Mouse (Mus musculus) mouse embryonic stem cell (cell line): ENCODE results near the gene Dck.

ENCODE experiments used
- in situ Hi-C, 2 experiments: fragments of 300-500 bp; cut with MboI; formaldehyde crosslinking; loops; 1 replicate in 1 of 2; 3 replicates in 1 of 2; pipeline ENCODE4 v1.14.3; 2019 to 2020; ENCODE audit warnings: low sequenced_read_pairs in 2 of 2, low pct_unique_long_range_greater_than_20kb in 1 of 2, mixed read lengths in 1 of 2; ENCODE audit not compliant: unreplicated experiment in 1 of 2

Gene Dck

DNA sequence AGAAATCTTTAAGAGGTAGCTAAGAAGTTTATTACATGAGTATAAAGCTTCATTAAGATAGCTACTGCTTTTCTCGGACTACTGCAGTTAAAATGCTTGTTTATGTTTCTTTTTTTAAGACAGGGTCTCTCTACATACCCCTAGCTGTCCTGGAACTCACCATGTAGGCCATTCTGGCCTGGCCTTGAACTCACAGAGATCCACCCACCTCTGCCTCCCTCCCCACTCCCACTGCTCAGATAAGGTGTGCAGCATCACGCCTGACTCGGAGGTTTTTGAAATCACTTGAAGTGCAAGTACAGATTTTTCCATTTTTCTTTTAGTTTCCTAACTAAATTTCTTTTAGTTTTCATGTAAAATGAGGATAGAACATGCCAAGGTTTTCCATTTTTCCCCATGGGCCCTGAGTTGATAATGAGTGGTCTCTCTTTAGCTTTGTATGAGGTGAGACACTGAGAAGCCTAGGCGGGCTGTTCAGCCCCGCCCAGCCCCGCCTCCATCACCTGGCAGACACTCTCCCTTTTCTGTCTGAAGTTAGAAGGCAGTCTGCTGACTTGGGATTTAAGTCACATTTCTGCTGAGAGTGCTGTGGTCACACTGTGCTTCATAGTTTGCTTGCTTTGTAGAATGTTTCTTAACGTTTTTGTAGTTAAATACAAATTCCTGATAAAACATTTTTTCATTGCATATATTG lies 17.4 kb downstream of the Dck start:
- in situ Hi-C loops = loop anchor here in 1 of 2 experiments (25.0 kb wide), 2 partner anchors 430 to 605 kb away; no protein-coding TSS in a partner anchor

DNA sequence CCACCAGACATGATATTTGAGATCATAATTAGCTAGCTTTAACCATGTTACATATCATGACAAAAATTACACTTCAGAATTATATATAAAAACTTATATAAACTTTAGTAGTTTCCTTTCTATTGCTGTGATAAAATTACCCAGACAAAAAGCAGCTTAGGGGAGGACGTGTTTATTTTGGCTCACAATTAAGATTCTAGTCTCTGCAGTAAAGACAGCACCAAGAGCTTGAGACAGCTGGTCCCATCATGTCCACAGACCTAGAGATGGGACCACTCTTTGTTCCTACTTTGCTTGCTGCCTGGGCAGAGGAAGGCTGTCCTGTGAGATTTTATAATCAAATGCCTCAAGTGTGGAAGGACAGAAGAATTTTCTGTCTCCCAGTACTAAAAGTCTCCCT lies 20.3 kb downstream of the Dck start:
- in situ Hi-C loops = loop anchor here in 1 of 2 experiments (25.0 kb wide), 2 partner anchors 427 to 602 kb away; no protein-coding TSS in a partner anchor

DNA sequence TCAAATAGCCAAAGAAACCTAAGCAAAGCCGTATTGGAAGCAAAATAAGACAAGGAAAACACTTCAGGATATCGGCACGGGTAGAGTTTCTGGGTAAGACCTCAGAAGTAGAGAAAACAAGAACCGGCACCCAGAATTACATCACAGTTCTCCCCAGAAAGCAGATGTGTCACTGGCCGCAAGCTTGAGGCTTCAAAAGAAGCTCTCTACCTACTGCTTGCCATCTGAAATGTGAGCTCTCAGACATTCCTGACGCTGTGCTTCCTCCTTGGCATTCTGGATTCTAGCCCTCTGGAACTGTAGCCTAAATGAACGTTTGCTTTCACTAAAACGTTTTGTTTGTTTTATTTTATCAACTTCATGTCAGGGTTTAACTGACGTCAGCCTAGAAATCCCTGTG lies 25.9 kb downstream of the Dck start:
- in situ Hi-C loops = loop anchor here in 1 of 2 experiments (10.0 to 25.0 kb wide), 3 partner anchors 114 to 597 kb away; no protein-coding TSS in a partner anchor

DNA sequence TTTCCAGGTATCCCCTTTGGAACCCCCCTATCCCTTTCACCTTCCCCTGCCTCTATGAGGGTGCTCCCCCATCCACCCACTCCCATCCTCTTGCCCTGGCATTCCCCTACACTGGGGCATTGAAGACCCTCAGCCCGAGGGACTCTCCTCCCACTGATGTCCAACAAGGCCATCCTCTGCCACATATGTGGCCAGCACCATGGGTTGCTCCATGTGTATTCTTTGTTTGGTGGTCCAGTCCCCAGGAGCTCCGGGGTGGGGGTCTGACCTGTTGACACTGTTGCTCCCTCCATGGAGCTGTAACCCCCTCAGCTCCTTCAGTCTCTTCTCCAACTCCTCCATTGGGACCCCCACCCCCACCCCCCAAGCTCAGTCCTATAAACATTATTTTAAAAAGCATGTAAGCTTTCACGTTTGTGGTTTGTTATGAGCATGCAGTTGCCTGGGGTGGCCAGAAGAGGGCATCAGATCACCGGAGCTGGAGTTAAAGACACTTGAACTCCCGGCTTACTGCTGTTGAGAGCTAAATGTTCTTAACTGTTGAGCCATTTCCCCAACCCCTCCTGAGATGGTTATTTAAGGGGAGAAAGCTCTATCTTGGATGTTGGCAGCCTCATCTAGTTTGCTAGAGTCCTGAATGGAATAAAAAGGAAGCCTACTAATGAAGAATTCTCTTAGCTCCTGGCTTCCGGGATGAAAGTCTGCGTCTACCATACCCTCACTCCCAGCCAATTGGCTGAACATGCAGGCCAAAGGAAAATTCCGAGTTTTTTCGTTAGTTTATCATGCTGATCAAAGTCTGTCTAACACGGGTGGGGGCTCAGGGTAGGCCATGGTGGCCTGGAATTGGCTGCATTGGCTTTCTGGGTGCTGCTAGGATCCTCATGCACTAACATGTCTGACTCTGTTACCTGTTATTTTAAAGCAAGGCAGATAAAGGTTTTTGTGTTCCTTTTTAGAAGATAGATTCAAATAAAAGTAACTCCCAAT lies 26.8 kb downstream of the Dck start:
- in situ Hi-C loops = loop anchor here in 1 of 2 experiments (10.0 to 25.0 kb wide), 3 partner anchors 113 to 596 kb away; no protein-coding TSS in a partner anchor

DNA sequence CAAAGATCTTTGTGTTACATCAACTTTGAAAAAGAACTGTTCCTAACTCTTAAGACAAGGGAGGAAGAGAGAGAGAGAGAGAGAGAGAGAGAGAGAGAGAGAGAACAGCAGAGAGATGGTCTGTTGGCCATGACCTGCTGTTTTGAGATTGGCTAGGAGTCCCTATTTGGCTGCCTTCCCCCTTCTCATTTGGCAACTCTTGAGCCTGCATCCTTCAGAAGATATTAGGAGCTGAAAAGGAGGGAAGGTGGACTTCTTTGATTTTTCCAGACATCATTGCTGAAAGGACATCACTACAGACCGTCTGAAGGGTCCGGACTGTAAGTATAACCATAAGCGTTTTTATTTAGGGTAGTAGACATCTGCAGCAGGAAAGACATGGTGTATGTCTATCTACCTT lies 28.9 kb downstream of the Dck start:
- in situ Hi-C loops = loop anchor here in 1 of 2 experiments (10.0 to 25.0 kb wide), 3 partner anchors 111 to 594 kb away; no protein-coding TSS in a partner anchor

DNA sequence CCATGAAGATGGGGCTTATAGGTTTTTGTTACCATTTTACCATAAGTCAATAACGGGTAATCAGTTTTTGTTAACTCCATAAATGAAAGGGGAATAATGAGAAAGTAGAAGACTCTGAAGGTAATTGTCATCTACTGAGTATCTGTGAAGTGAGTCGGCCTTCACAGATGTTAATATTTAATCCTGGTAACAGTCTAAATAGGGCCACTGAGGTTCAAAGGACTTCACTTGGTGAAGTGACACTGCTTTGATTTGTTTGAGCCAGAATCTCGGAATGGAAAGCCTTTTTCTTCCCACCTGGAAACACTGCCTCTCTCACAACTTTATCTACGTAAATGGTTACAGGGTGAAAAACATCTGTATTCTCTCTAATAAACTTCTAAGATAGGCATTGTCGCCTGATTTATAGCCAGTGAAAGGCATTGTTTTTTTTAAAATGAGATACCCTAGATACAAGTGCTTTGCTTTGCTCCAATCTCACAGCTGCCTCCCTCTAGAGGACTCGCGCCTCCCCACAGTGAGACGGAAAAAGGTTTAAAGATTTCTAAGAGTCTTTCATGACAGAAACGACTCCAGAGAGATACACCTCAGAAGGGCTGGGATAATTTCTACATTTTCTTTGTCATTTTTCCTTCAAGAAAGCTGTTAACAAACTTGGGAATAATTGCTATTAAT lies 31.3 kb downstream of the Dck start:
- in situ Hi-C loops = loop anchor here in 1 of 2 experiments (10.0 to 25.0 kb wide), 3 partner anchors 109 to 591 kb away; no protein-coding TSS in a partner anchor

DNA sequence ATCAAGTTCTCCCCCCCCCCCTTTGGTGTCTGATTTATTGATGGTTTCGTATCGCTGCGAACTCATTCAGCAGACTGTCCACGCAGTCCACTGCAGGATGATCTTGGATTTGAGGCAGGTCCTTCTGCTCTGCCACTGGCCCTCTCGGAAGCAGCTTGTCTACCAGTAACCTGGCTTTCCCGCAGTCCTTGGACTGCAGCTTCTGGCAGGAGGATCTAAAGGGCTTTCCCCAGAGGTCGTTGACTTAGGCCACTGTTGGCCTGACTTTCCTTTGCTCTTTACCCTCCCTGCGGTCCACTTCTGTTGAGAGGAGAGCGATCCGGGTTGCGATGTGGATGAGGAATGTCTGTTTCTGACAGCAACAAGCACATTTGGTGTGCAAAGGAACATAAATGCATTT lies 31.8 kb downstream of the Dck start:
- in situ Hi-C loops = loop anchor here in 1 of 2 experiments (10.0 to 25.0 kb wide), 3 partner anchors 108 to 591 kb away; no protein-coding TSS in a partner anchor

DNA sequence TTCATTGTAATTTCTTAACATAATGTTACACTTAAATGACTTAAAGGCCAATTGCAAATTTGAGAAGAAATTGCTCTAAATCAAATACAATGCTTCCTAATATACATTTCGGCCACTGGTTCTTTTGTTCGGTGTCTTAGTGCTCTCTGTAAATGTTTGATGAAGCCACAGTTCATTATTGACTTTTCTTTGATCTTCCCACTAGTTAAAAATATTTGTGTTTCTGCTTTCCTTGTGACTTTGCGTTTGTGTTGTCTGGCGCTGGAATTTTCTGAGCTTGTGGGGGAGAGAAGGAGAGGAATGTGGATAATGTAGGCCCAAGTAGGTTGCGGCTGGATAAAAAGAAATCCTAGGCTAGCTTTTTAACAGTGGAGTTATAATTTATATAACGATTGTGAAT lies 32.3 kb downstream of the Dck start:
- in situ Hi-C loops = loop anchor here in 1 of 2 experiments (10.0 to 25.0 kb wide), 3 partner anchors 108 to 590 kb away; no protein-coding TSS in a partner anchor

DNA sequence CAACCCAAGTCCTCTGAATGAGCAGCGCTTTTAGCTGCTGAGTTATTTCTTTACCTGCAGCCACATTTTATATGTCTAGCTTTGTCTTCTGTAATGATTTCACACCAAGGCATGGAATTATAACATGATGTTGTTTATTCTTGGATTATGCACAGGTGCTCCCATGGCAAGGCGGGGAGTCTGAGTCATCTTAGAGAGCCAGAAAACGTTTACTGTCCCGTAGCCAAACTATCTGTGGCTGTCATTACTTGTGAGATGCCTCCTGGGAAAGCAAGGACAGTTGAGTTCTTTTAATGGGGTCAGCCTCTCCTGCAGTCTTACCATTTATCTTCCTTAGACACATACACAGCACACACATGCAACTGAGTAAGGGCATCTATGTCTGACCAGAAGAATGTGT lies 40.8 kb downstream of the Dck start:
- in situ Hi-C loops = no loop called here

DNA sequence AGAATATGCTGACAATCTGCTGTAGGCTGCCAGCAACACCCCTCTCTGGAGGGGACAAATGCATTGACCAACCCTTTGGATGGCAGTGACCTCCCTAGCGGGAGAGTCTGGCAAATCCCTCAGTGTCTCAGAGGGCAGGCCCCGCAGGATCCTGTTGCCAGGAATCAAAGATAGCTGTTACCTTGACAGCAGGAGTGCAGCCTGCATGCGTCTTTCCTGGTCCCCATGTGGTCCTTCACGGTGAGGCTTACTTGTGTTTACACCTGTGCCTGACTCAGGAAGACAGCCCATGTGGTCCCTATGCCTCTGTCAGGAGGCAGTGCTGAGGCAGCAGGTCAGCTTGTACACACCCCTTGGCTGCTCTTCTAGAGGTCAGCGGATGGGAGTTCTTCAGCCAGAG lies 41.5 kb downstream of the Dck start:
- in situ Hi-C loops = no loop called here

DNA sequence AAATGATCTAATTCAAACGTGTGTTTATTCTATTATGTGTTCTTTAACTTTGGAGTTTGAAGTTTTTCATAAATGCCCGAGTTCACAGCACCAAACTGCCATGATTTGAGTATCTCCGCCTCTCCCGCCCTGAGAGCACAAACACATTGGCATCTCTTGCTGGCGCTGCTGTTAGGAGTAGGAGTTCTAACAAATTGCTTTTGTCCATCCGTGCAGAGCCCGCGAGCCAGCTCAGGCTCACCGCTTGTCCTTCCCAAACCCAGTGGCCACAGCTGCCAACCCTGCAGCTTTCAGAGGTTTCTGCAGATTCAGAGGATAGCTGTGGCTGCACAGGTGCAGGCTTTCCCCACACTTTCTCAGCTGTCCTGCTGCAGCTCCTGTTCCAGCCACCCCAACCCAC lies 42.5 kb downstream of the Dck start:
- in situ Hi-C loops = no loop called here

DNA sequence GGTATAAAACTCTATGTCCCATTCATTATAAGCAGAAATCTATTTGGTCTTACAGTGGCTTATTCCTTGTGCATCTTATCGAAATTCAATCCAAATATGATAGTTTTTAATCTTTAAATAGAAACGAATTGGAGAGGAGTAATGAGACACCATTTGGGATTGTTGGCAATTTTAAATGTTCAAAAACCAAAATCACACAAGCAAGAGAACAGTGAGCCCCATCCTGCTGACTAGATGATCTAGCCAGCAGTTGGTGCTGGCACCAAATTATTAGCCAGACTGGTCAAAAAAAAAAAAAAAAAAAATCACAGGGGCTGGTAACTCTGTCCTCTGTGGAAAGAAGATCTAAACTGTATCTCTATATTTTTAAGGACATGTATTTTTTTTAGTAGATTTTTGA lies 48.4 kb downstream of the Dck start:
- in situ Hi-C loops = no loop called here

DNA sequence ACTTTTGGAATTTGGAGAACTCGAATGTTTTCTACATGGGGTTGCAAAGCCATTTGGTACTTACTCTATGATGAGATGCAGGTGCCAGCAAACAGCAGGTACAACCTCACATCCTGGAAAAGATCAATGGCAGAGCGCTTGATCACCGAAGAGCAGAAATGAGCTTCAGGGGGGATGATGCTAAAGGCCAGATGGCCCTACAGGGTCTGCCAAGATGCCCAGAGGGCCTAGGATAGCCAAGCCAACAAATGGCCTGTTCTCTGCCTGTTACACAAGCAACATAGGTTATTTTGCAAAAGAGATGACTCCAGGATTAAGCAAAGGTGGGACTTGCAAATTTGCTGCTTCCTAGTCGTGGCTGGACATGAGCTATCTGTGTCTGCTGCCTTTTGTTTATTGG lies 49.8 kb downstream of the Dck start:
- in situ Hi-C loops = no loop called here

DNA sequence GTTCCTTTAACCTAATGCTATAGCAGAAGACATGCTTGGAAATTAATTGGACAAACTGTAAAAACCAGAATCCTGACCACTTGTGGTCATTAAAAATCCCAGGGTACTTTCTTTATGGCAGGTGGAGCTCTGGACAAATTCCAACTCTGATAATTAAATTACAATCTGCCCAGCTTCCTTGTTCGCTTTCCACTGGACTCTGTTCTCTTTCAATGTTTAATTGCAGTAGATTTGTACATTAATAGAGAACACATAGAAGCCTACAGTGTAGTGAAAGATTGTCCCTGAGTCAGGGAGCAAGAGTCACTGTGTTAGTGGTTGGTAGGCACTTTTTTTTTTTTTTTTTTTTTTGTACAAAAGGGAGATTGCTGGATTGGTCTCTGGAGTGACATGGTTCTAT lies 56.7 kb downstream of the Dck start:
- in situ Hi-C loops = no loop called here

DNA sequence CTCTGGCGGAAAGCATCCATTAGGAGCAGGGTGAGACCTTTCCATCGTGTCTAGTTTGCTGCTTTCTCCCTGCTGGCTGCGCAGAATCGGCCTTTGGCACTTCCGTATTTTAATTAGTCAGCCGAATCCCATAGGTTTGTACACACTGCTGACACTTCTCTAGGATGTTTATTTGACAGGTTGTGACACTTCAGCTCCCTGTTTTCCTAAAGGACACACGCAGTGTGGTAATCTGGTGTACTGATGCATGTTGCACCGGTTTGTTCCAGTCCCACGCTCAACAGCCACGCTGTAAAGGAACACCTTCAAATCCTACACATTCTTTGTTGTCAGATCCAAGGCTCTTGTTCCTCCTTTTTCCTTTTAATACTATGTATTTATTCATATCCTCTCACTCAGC lies 60.0 kb downstream of the Dck start:
- in situ Hi-C loops = no loop called here

DNA sequence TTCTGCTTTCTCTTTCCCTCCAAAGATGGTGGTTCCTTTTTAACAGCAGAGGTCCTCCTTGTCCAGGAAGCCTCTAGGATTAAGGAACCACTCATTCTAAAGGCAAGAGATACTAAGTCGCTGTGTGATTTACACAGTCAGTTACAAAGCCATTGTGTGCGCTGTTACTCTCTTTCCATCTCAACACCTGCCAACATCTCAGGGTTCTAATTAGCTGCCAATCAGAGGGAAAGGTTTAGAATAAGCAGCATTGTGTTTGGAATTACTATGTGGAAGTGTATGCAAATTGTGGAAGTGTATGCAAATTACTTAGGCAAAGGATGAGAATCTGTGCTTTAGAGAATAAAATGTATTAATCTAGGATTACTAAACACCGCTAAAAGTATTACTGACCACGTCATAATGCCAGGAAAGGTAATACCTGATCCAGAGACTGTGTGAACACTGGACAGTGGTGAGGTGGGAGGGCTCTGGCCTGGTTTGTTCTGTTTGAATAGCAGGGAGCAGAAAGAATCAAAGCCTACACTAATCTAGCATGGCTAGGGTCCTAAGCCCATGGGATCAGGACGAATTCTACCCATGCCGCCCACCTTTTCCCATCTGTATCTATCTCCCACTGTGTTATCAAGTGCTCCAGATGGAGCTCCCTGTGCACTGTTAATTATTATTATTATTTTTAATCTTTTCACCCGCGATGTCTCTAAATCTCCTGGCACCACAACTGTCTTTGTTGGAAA lies 65.2 kb downstream of the Dck start:
- in situ Hi-C loops = no loop called here

DNA sequence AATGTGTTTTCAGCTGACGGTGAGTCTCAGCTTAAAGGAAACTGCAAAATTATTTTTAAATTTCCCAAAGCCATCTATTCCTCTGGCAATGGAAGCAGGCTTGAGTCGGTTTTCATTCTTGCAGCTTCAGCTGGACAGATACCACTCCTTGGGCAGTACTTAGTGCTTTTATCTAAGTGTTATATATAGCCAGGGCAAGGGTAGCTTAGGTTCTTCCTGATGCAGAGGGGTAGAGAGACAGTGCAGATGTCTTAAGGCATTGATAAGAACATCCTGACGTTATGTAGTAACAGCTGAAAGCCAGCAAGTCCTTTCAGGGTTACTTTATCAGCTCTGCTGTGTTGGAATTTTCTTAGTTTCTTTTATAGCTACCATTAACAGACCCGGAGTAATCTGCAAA lies 66.1 kb downstream of the Dck start:
- in situ Hi-C loops = no loop called here

DNA sequence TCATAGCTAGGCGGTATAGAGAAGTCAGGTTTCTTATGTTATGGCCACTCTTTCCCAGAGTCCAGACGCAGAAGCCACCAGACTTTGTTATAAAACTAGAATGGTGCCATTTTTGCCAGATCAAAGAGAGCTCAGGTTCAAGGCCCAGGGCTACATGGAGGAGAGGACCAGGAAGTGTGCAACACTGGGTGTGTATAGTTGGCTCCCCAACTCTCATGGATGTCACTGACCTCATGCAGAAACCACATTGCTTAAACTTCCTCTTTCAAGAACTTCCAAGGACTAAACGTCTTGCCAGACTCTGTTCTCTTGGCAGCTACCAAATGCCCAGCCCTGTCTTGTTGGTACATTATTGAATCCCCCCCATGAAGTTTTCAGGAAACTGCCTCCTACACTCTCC lies 67.1 kb downstream of the Dck start:
- in situ Hi-C loops = no loop called here
